Mouse (Mus musculus) limb, embryonic 11.5 days (tissue): ENCODE results near the gene Polr2a. TPM values are rescaled to one million over a fixed set of nuclear protein-coding genes. Genes with fewer than 3 reads are reported as not detected.

Experiments
- polyA plus RNA-seq: library from polyadenylated mRNA; unstranded; fragments of >200 nt; fragmentation: Nextera tagmentation; extraction: Ambion mirVana; gene quantifications from 2 replicates; pipeline ENCODE4 v1.2.1, GENCODE M21; 2014

Polr2a gene
- polyA plus RNA-seq, 1 experiment from 2014 or later = 64.0 TPM

Other genes with a start within 250 kb of the Polr2a start
- 0.87 and 1.4 TPM in 2 replicates for gene Dnah2, start 209.5 kb downstream of the Polr2a start, polyA plus RNA-seq
- gene Efnb3, start 198.4 kb downstream of the Polr2a start, polyA plus RNA-seq = 12.9 and 14.4 TPM in 2 replicates
- gene Wrap53, start 178.4 kb downstream of the Polr2a start, polyA plus RNA-seq = 45.7 and 46.9 TPM in 2 replicates
- gene Trp53, start 178.3 kb downstream of the Polr2a start, polyA plus RNA-seq = 250 and 254 TPM in 2 replicates
- 4.5 and 4.9 TPM in 2 replicates for gene Atp1b2, start 152.7 kb downstream of the Polr2a start, polyA plus RNA-seq
- not detected in 2 replicates for gene Shbg, start 140.7 kb downstream of the Polr2a start, polyA plus RNA-seq
- 14.7 and 16.2 TPM in 2 replicates for gene Sat2, start 136.6 kb downstream of the Polr2a start, polyA plus RNA-seq
- gene Fxr2, start 125.6 kb downstream of the Polr2a start, polyA plus RNA-seq = 35.8 and 37.5 TPM in 2 replicates
- 0.17 TPM in 1 of 2 replicates, not detected in the other for gene Sox15, start 103.3 kb downstream of the Polr2a start, polyA plus RNA-seq
- 21.0 and 41.0 TPM in 2 replicates for gene Mpdu1, start 96.0 kb downstream of the Polr2a start, polyA plus RNA-seq
- gene Cd68, start 92.5 kb downstream of the Polr2a start, polyA plus RNA-seq = 3.4 and 4.5 TPM in 2 replicates
- gene Eif4a1, start 86.2 kb downstream of the Polr2a start, polyA plus RNA-seq = 759 and 892 TPM in 2 replicates
- 125 and 127 TPM in 2 replicates for gene Senp3, start 76.6 kb downstream of the Polr2a start, polyA plus RNA-seq
- not detected in 2 replicates for gene Tnfsf13, start 72.9 kb downstream of the Polr2a start, polyA plus RNA-seq
- gene Tnfsf12, start 62.8 kb downstream of the Polr2a start, polyA plus RNA-seq = 2.6 and 3.3 TPM in 2 replicates
- 1.1 and 1.3 TPM in 2 replicates for gene Tnfsfm13, start 62.5 kb downstream of the Polr2a start, polyA plus RNA-seq
- 0.09 TPM in 1 of 2 replicates, not detected in the other for gene Slc35g3, start 3.3 kb upstream of the Polr2a start, polyA plus RNA-seq
- gene Zbtb4, start 7.3 kb upstream of the Polr2a start, polyA plus RNA-seq = 0.96 and 1.1 TPM in 2 replicates
- gene Chrnb1, start 37.3 kb upstream of the Polr2a start, polyA plus RNA-seq = 4.3 and 4.4 TPM in 2 replicates
- gene Fgf11, start 43.2 kb upstream of the Polr2a start, polyA plus RNA-seq = 0.36 and 0.67 TPM in 2 replicates
- gene Tmem102, start 47.0 kb upstream of the Polr2a start, polyA plus RNA-seq = 1.8 and 2.0 TPM in 2 replicates
- gene Gm39566, start 56.7 kb upstream of the Polr2a start, polyA plus RNA-seq = not detected in 2 replicates
- not detected in 2 replicates for gene Spem2, start 59.8 kb upstream of the Polr2a start, polyA plus RNA-seq
- 0.15 and 0.18 TPM in 2 replicates for gene Spem1, start 63.5 kb upstream of the Polr2a start, polyA plus RNA-seq
- 5.8 and 6.2 TPM in 2 replicates for gene Nlgn2, start 79.1 kb upstream of the Polr2a start, polyA plus RNA-seq
- 285 and 304 TPM in 2 replicates for gene Tmem256, start 79.9 kb upstream of the Polr2a start, polyA plus RNA-seq
- 115 TPM in 2 replicates for gene Plscr3, start 87.7 kb upstream of the Polr2a start, polyA plus RNA-seq
- 0.89 and 1.2 TPM in 2 replicates for gene Tnk1, start 100.1 kb upstream of the Polr2a start, polyA plus RNA-seq
- gene Tmem95, start 119.4 kb upstream of the Polr2a start, polyA plus RNA-seq = not detected in 2 replicates
- gene Kctd11, start 122.8 kb upstream of the Polr2a start, polyA plus RNA-seq = 3.7 and 4.3 TPM in 2 replicates
- 0.72 and 0.78 TPM in 2 replicates for gene Acap1, start 136.9 kb upstream of the Polr2a start, polyA plus RNA-seq
- gene 2810408A11Rik, start 142.3 kb upstream of the Polr2a start, polyA plus RNA-seq = 24.8 and 26.5 TPM in 2 replicates
- gene Neurl4, start 142.4 kb upstream of the Polr2a start, polyA plus RNA-seq = 15.3 and 15.5 TPM in 2 replicates
- gene Gps2, start 155.3 kb upstream of the Polr2a start, polyA plus RNA-seq = 90.8 and 94.0 TPM in 2 replicates
- gene Eif5a, start 163.3 kb upstream of the Polr2a start, polyA plus RNA-seq = 2,284 and 2,370 TPM in 2 replicates
- 11.2 and 11.3 TPM in 2 replicates for gene Ybx2, start 177.2 kb upstream of the Polr2a start, polyA plus RNA-seq
- 21.0 and 22.7 TPM in 2 replicates for gene Slc2a4, start 189.6 kb upstream of the Polr2a start, polyA plus RNA-seq
- 12.7 and 13.2 TPM in 2 replicates for gene Cldn7, start 206.1 kb upstream of the Polr2a start, polyA plus RNA-seq
- 22.8 and 27.6 TPM in 2 replicates for gene Ctdnep1, start 222.5 kb upstream of the Polr2a start, polyA plus RNA-seq
- gene Elp5, start 223.9 kb upstream of the Polr2a start, polyA plus RNA-seq = 148 and 151 TPM in 2 replicates
- 397 and 432 TPM in 2 replicates for gene Gabarap, start 232.5 kb upstream of the Polr2a start, polyA plus RNA-seq
- 56.1 and 64.9 TPM in 2 replicates for gene Phf23, start 237.1 kb upstream of the Polr2a start, polyA plus RNA-seq
- gene Dvl2, start 242.0 kb upstream of the Polr2a start, polyA plus RNA-seq = 47.3 and 52.0 TPM in 2 replicates